8 mouse cellular contexts compared by ENCODE assay signal in the genomic region with DNA sequence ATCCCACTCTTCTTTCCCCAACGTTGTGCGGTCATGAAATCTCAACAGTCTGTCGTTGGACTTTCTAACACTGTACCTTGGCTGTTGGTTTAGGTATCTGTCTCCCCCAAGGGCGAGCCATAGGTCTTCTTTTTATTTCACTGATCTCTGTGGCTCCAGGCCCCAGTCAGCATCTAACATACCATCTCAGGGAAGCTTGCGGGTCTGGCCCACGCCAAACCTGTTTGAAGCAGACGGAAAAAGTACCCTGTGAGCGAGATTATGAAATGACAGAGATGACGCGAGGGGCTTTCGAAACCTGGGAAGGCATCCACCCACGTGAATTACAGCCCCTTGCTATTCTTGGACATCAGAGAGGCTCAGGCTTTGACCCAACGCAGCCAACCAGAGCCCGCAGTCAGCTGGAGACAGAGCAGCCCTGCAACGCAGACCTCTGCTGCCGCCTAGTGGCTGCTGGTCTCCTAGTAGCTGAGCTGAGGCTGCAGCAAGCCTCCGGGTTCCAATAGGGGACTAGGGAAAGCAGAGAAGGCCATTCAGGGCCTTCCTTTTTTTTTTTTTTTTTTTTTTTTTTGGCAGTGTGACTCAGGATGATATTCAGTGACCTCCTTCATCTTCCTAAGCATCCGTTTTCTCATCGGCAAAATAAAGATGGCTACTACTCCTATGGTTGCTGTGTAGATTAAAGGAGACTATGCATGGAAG. TPM values are rescaled to one million over a fixed set of nuclear protein-coding genes. Genes with fewer than 3 reads are reported as not detected.
A peak's percentile ranks its signal among the peaks of the same experiment; 100 is the strongest.
DNase-seq lines count a peak whose midpoint lies in the region; ATAC-seq and TF ChIP-seq lines count a peak whose summit lies in the region.

No protein-coding gene starts in this region.

- 0 out of 2 replicates have a peak overlapping the region, but pooled peaks have one; percentile 4 for H3K4me2 ChIP-seq in embryonic facial prominence, embryonic 15.5 days (replicated peaks)
- peak overlapping the region; percentile 52 for H3K4me2 ChIP-seq in heart, embryonic 11.5 days
- no peak overlapping the region for H3K4me2 ChIP-seq in kidney, embryonic 15.5 days

- H3K4me1 ChIP-seq in bone marrow, adult 2 months (ENCODE audit: control insufficient read depth, insufficient read depth, low read length) = peaks cover 1% of the 10 kb centered on the region; the same call in 1 of the 2 replicates
- H3K4me1 ChIP-seq in embryonic facial prominence, embryonic 15.5 days = 0 out of 2 replicates have a peak, but pooled peaks cover 3% of the 10 kb centered on the region
- H3K4me1 ChIP-seq in heart, embryonic 11.5 days (ENCODE audit: control insufficient read depth, insufficient read depth, low read length) = peaks cover 10% of the 10 kb centered on the region; the same call in 1 of the 2 replicates
- H3K4me1 ChIP-seq in kidney, embryonic 15.5 days = 0 out of 2 replicates have a peak, but pooled peaks cover 6% of the 10 kb centered on the region

- no peak overlapping the region for H3K4me3 ChIP-seq in bone marrow, adult 2 months (replicated peaks; ENCODE audit: control insufficient read depth, low read depth, low read length)
- H3K4me3 ChIP-seq in embryonic facial prominence, embryonic 15.5 days (replicated peaks) = no peak overlapping the region
- no peak overlapping the region for H3K4me3 ChIP-seq in heart, embryonic 11.5 days (ENCODE audit: low read depth, low read length)
- H3K4me3 ChIP-seq in kidney, embryonic 15.5 days (replicated peaks) = no peak overlapping the region

- H3K27me3 ChIP-seq in embryonic facial prominence, embryonic 15.5 days = 0 out of 2 replicates have a peak, but pooled peaks cover 5% of the 10 kb centered on the region
- H3K27me3 ChIP-seq in heart, embryonic 11.5 days (ENCODE audit: control insufficient read depth, insufficient read depth, low read length) = no peaks in the 10 kb centered on the region
- no peaks in the 10 kb centered on the region; the same call in 1 of the 2 replicates for H3K27me3 ChIP-seq in kidney, embryonic 15.5 days

- no peaks in the 10 kb centered on the region for H3K36me3 ChIP-seq in embryonic facial prominence, embryonic 15.5 days
- H3K36me3 ChIP-seq in heart, embryonic 11.5 days (ENCODE audit: control insufficient read depth, insufficient read depth, low read length) = no peaks in the 10 kb centered on the region
- H3K36me3 ChIP-seq in kidney, embryonic 15.5 days = no peaks in the 10 kb centered on the region

- no peak for TF ChIP-seq POLR2A in bone marrow, adult 2 months (IDR thresholded peaks at IDR 0.05; ENCODE audit: borderline replicate concordance, control insufficient read depth, low read depth, low read length)

- DNase-seq in A20 (ENCODE audit: low read depth, low spot score) (peak; percentile 64), liver (peak; percentile 92)
- peak; percentile 85 to 96 for DNase-seq in spleen, postnatal 4 days (ENCODE audit: low spot score in 2 of 2)

- whole genome bisulfite sequencing in bone marrow, adult 2 months = 31% methylated on average over 19 of the region's 19 CpGs
- WGBS in embryonic facial prominence, embryonic 15.5 days = 29% methylated on average over 19 of the region's 19 CpGs
- 25% methylated on average over 19 of the region's 19 CpGs for WGBS in heart, embryonic 11.5 days (ENCODE audit: insufficient replicate concordance)
- WGBS in kidney, embryonic 15.5 days = 29% methylated on average over 19 of the region's 19 CpGs

- no peak overlapping the region for H3K27ac ChIP-seq in bone marrow, adult 2 months (ENCODE audit: control insufficient read depth, insufficient read depth, low read depth, low read length, poor library complexity)
- H3K27ac ChIP-seq in embryonic facial prominence, embryonic 15.5 days (replicated peaks) = no peak overlapping the region
- H3K27ac ChIP-seq in heart, embryonic 11.5 days (ENCODE audit: low read depth, low read length) = 0 out of 2 replicates have a peak overlapping the region, but pooled peaks have one; percentile 22
- H3K27ac ChIP-seq in kidney, embryonic 15.5 days = no peak overlapping the region

- TF ChIP-seq CTCF in bone marrow, adult 2 months (IDR thresholded peaks at IDR 0.05; ENCODE audit: control insufficient read depth, insufficient read depth, low read length) = peak; percentile 97

- no peaks in the 10 kb centered on the region for H3K9me3 ChIP-seq in embryonic facial prominence, embryonic 15.5 days (replicated peaks)
- H3K9me3 ChIP-seq in heart, embryonic 11.5 days (replicated peaks; ENCODE audit: control insufficient read depth, low read length) = no peaks in the 10 kb centered on the region
- H3K9me3 ChIP-seq in kidney, embryonic 15.5 days (replicated peaks) = no peaks in the 10 kb centered on the region

- no peak overlapping the region for H3K9ac ChIP-seq in embryonic facial prominence, embryonic 15.5 days
- H3K9ac ChIP-seq in heart, embryonic 11.5 days (ENCODE audit: low read depth, low read length) = 0 out of 2 replicates have a peak overlapping the region, but pooled peaks have one; percentile 28
- no peak overlapping the region for H3K9ac ChIP-seq in kidney, embryonic 15.5 days

- peak; percentile 80 for ATAC-seq in embryonic facial prominence, embryonic 15.5 days (ENCODE audit: insufficient number of reproducible peaks, low FRiP score, low TSS enrichment, low read depth)
- ATAC-seq in heart, embryonic 11.5 days (replicated peaks; ENCODE audit: insufficient number of reproducible peaks, low FRiP score, low TSS enrichment) = peak; percentile 76
- peak; percentile 87 for ATAC-seq in kidney, embryonic 15.5 days (replicated peaks; ENCODE audit: low FRiP score)
- ATAC-seq in monocyte, adult 5-6 weeks (replicated peaks; ENCODE audit: insufficient number of reproducible peaks, low FRiP score, low TSS enrichment, poor library complexity, severe bottlenecking) = peak; percentile 66

RNA-seq across cellular contexts. Expression of a gene that starts 25.8 kb away (rescaled TPM):
- polyA plus RNA-seq in bone marrow, adult 2 months (2011; ENCODE audit: insufficient read depth, insufficient read length, low replicate concordance, missing spikeins) = 0.56 and 1.9 TPM in 2 replicates
- polyA plus RNA-seq in embryonic facial prominence, embryonic 15.5 days (2015; fragmentation: Nextera tagmentation; extraction: Ambion mirVana) = 18.0 and 18.4 TPM in 2 replicates
- polyA plus RNA-seq in heart, embryonic 11.5 days (2014; fragmentation: Nextera tagmentation; extraction: Ambion mirVana) = 11.6 and 11.8 TPM in 2 replicates
- polyA plus RNA-seq in kidney, embryonic 15.5 days (2015; fragmentation: Nextera tagmentation; extraction: Ambion mirVana) = 18.5 and 18.9 TPM in 2 replicates
- total RNA-seq in monocyte, adult 5-6 weeks (2017) = 0.49 TPM in 1 of 3 replicates, not detected in the others

RNA-seq across cellular contexts. Expression of a gene that starts 43.3 kb away (rescaled TPM):
- polyA plus RNA-seq in bone marrow, adult 2 months (2011; ENCODE audit: insufficient read depth, insufficient read length, low replicate concordance, missing spikeins) = not detected in 2 replicates
- polyA plus RNA-seq in embryonic facial prominence, embryonic 15.5 days (2015; fragmentation: Nextera tagmentation; extraction: Ambion mirVana) = not detected in 2 replicates
- polyA plus RNA-seq in heart, embryonic 11.5 days (2014; fragmentation: Nextera tagmentation; extraction: Ambion mirVana) = 0.23 TPM in 1 of 2 replicates, not detected in the other
- polyA plus RNA-seq in kidney, embryonic 15.5 days (2015; fragmentation: Nextera tagmentation; extraction: Ambion mirVana) = not detected in 2 replicates
- not detected in 3 replicates for total RNA-seq in monocyte, adult 5-6 weeks (2017)
